Mouse (Mus musculus) liver, embryonic 14.5 days (tissue): ENCODE data around the gene Prss46.
"Not testable (repeated sequence)": the region's sequence is repeated elsewhere in the genome, so short reads cannot be mapped to it uniquely, and the experiment has no call there.

Experiments used
- CTCF ChIP-seq: IDR thresholded peaks from 2 replicates; pipeline ENCODE4 v1.5.1; 2016; ENCODE audit warnings: antibody characterized with exemption, low read depth, control low read depth
- EP300 ChIP-seq: IDR thresholded peaks from 2 replicates; pipeline ENCODE4 v1.6.1; 2016; ENCODE audit warnings: antibody characterized with exemption, low read depth

DNA sequence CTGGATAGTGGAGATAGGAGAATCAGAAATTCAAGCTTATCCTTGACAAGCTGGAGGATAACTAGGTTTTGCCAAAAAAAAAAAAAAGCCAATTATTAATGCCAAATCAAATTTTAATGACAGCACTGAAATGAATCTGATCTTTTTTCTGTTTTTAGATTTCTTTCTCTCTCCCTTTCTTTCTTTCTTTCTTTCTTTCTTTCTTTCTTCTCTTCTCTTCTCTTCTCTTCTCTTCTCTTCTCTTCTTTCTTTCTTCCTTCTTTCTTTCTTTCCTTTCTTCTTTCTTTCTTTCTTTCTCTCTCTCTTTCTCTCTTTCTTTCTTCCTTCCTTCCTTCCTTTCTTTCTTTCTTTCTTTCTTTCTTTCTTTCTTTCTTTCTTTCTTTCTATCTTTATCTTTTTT is 23.8 kb upstream of the Prss46 start:
- TF ChIP-seq EP300, CTCF: not testable (repeated sequence)
